Mouse (Mus musculus) kidney, postnatal 14 days (tissue): ENCODE data around the gene Prss48.
A peak's percentile ranks its signal among the peaks of the same experiment; 100 is the strongest.

ENCODE experiments used
- DNase-seq: peaks from one replicate; pipeline ENCODE4 v3.0.0; 2022; ENCODE audit warnings: mixed read lengths

Gene Prss48

DNA sequence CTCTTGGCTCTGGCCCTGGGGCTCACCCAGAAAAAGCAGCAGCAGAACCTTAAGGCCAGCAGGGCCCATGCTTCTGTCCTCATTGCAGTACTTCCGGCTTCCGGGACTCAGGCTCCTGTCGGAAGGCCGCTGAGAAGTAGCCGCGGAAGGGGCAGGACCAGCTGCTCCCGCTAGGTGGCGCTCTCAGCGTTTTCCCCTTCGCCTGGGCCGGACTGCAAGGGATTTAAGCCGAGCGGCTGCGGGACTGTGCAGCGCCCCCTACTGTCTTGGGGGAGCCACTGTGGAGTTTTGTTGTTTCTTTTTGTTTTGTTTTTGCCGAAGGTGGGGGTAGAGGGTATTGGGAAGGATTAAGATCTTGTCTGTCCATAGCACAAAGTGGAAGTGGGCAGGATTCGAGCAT is at the start of gene Prss48:
Gene Prss48, minus strand, starts transcription at position 69 of the 400 bp plus-strand sequence.
- no peak for DNase-seq

DNA sequence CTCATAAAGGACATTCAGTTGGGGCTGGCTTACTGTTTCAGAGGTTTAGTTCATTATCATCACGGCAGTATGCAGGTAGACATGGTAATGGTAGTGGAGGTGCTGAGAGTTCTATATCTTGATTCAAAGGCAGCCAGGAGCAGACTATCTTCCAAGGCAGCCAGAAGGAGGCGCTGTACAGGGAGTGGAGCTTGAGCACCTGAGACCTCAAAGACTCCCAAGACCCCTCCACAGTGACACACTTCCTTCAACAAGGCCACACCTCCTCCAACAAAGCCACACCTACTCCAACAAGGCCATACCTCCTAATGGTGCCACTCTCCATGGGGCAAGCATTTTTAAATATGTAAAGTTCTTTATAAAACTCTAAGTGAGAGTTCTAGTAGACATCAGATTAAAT is 46.8 kb upstream of the Prss48 start:
- no peak for DNase-seq

DNA sequence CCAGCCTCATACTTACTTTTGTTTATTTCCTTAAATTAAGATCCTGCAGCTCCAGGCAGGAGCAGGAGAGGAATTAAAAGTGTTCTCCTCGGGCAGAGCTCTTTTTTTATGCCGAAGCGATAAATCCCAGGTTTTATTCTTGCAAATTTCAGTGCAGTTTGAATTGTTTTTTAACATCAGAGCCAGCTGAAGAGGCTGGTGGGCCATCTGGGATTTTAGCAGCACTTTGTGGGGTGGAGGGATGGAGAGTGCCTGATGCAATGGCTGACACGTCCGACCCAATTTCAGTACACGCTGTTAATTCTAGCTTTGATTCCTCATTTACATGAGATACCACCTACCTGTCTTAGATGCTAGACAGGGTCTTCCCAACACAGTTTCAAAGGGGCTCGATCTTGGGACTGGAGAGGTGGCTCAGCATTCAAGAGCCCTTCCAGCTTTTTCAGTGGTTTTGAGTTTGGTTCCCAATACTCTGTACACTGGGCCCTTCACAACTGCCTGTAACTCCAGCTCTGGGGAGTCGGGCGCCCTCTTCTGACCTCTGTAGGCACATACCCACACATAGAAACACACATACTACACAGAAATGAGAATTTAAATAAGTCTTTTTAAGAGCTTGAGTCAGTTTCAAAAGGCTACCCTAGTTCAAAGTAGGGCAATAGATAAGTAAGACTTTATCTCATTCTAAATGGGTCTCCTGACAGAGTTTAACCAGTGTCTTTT is 45.6 kb upstream of the Prss48 start:
- no peak for DNase-seq

GRCm38 (mm10) chr3:86040286-86041201 is 38.3 kb upstream of the Prss48 start:
- DNase-seq, result peak; percentile 46

DNA sequence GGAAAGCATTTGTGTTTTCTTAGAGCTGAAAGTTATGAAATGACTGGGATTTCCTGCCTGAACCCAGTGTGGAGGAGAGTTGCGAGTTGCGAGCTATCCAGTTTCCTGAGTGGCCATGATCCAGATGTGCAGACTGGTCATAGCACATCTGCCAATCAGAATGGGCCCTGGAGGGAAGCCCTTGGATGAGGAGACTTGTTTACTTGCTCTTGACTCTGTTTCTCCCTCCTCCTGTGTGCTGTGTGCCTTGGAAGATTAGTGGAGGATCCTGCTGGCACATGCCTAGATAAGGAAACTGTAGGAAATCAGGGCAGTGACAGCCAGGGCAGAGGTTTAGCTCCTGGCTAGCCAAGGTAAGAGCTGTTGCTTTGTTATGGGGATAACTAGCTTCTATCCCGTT is 36.4 kb upstream of the Prss48 start:
- DNase-seq, result peak; percentile 68

- no peak for DNase-seq
Observed at GRCm38 (mm10) chr3:86037926-86038484, 35.7 kb upstream of the Prss48 start.

GRCm38 (mm10) chr3:86033455-86034090 is 31.3 kb upstream of the Prss48 start:
- DNase-seq, result no peak

- no peak for DNase-seq
Observed at GRCm38 (mm10) chr3:86030566-86030965, 28.3 kb upstream of the Prss48 start.

GRCm38 (mm10) chr3:86028658-86029375 is 26.5 kb upstream of the Prss48 start:
- DNase-seq, result no peak

DNA sequence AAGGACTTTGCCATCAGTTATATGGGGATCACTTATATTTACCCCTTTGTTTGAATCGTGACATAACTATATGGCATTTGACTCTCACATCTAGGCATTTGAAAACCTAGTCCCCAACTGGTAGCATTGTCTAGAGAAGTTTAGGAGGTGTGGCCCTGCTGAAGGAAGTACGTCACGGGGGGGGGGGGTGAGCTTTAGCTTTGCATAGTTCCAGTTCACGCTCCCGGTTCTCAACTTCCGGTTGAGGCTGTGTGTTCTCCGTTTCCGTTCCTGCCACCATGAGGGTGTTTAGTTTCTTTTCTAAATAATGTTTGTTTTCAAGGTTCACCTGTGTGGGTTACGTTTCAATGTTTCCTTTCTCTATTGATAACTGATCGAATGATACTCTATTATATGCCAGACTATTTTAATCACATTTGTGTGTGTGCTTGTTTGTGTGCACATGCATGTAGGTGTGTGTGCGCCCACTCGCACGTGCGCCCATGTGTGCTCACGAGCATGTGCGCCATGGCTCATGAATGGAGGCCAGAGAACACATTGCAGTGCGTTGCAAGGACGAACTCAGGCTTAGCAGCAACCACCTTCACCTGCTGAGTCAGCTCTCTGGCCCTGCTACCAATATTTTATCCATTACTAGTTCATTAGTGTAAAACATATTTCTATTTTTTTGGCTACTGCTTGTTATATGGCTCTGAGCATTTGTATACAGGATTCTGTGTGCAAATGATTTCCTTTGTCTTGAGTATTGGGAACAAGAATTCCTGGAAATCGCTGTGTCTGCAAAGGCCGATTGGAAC is 23.2 kb upstream of the Prss48 start:
- DNase-seq, result no peak

DNA sequence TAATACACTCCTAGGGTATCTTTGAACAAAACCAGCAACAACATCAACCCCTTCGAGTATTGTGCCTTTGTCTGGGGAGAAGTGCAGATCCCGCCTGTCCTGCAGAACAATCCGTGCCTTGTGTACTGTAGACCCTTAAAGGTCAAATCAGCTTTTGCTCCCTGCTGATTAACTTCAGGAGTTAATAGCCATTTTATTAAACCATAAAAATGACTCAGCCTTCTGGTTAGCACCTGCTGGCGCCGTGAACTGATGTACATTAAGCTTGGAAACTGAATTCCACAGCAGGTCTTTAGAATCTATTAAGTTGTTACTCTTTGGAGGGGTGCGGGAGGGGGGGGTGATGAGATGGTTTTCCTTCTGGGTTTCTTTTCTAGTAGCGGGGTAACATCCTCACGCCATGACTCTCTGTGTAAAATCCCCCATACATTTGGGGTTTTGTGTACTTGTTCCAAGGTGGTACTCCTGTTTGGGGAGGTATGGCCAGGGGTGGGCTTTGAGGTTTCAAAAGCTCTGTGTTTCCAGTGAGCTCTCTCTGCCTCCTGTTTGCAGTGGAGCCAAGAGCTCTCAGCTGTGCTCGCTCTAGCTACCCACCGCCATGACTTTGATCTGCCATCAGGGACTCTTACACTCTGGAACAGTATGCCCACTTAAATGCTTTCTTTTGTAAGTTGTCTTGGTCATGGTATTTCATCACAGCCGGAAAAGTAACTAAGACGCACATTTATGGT is 21.9 kb upstream of the Prss48 start:
- no peak for DNase-seq

DNA sequence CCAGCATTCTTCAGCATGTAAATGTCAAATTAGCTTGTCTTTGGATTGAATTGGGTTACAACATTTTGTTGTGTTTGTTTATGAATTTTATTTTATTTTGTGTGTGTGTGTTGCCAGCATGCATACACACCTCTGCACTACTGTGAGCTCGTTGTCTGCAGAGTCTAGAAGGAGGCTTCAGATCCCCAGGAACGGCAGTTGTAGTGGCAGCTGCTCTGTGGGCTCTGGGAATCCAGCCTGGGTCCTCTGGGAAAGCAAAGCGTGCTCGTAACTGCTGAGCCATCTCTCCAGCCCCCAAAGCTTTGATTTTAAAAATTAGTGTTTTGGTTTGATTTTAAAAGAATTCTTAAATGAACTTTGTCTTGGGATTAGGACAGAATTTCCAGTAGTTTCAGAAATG is 19.4 kb upstream of the Prss48 start:
- DNase-seq, result no peak

DNA sequence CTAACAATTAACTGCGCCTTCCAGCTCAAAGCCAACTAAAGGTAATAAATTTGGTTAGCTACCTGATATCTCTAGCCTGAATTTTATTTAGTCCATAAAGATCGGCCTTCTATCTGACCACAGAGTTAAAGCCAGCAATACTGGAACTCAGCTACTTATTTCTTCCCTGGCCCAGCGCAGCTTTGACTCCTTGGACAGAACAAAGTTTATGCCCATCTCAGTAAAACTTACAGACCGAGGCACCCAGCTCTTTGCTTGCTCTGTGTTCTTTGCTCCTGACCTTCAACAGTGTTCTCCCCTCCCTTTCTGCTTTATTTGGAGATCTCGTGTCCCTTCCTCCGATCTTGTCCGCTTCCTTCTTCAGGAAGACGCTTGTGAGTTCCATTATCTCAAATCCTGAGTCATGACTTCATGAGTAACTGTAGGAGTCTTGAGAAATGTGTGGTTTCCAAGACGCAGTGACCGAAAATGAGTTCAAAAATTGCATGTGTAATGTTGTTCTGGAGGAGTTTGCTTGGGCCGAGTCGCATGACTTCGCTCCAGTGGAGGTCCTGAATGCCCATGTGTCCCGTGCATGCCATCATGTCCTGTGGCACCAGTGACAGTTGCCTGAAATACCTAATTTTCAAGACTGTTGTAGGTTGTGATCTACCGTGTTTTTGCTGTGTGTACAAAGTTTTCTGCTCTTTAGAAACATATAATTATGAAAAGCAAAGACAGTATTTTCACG is 18.8 kb upstream of the Prss48 start:
- DNase-seq, result no peak

- DNase-seq, result no peak
Observed at GRCm38 (mm10) chr3:86017484-86017883, 15.2 kb upstream of the Prss48 start.

- no peak for DNase-seq
Observed at GRCm38 (mm10) chr3:86016965-86017364, 14.7 kb upstream of the Prss48 start.

DNA sequence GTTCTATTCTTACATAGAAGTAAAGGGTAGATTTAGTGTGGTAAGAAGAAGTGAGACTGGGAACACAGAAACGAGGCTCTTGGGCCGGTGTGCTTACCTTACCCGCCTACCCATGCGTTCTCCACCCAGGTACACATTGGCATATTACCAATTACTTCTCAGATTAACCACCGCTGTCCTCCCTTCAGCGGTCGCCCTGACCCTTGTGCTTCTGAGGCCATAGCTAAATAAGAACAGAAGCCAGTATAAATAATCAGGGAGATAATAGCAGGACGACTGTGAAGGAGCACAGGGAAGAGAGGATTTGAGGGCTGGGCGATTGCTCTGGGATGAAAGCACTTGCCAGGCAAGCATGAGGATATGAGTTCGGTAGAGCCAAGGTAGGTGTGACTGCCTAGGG is 11.5 kb upstream of the Prss48 start:
- DNase-seq, result no peak

DNA sequence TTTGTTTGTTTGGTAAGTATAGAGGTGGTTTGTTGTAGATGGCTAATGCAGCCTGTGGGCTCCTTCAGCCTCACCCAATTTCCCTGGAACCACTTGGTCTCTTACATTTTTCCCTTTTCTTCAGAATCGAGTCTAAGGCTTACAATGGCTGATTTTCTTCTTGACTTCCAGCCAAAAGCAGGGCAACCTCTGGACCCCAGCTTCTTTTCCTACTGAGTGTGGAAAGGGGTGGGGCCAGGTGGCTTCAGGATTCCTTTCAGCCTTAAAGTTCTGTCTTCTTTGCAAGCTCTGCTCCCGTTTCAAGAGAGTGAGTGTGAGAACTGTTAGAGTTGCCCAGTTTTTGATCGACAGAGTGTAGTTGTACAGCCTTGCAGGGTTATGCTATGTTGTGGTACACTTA is 9.5 kb upstream of the Prss48 start:
- peak; percentile 64 for DNase-seq

- no peak for DNase-seq
Observed at GRCm38 (mm10) chr3:86011373-86011772, 9.1 kb upstream of the Prss48 start.

- no peak for DNase-seq
Observed at GRCm38 (mm10) chr3:86010618-86011017, 8.3 kb upstream of the Prss48 start.

DNA sequence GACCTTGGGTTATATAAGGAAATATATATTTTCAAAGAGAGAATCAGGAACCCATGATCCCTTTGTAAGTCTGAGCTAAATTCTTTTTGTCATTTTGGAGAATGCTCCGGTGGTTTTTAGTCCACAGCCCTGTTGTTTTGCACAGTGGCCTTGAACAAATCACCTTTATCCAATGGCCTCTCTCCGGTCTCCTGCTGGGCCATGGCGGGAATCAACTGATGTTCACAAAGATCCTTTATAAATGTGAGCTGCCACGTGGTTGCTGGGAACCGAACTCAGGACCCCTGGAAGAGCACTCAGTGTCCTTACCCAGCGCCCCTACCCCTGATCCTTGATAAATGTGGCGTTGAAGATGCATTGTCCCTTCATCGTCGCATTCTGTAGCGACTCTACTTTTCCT is 2.5 kb upstream of the Prss48 start:
- no peak for DNase-seq
